Mouse (Mus musculus): ENCODE data around the gene Epyc.

Gene Epyc

GRCm38 (mm10) chr10:97643768-97644167 lies at the start of gene Epyc:
Gene Epyc (plus strand): TSS chr10:97644068.
- DNase-seq = no peak

- no peak for DNase-seq
Observed at GRCm38 (mm10) chr10:97595680-97596079, 48.2 kb upstream of the Epyc start.

- DNase-seq = no peak
Observed at GRCm38 (mm10) chr10:97601744-97602143, 42.1 kb upstream of the Epyc start.

DNA sequence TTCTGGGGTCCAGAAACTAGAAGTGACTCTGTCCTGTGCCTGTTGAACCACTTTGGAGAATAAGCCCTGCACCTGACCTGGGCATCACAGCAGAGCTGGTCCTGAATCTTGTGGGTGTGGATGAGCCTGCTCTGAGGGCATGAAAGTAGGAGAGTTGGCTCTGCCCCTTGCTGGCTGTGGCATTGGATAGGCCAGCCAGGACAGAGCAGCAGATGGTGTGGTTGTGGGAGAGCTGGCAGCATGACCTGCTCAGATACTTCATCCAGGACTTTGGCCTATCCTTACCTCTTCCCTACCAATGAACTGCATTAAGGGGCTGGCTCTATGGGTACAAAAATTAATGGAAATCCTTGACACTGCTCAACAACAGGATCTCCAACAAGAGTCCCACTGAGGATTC lies 40.6 kb upstream of the Epyc start:
- DNase-seq = peak; percentile 81 to 90

DNA sequence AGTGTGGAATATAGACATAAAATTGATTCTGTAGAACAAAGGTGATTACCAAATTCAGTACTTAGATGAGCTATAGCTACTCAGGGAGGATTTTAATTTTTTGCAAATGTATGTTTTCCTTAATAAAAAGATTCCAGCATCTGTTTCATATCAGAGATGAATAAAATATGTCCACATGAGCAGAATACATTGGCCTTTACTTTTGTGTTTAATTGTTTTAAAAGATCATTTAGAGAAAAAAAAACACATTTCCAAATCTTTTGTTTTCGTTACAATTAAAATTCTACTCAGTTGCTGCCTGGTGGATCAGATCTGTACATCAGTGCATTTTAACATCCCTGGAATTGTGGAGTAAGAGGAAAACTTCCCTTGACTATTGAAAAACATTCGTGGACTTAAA lies 37.3 kb upstream of the Epyc start, which contains the start of gene Kera:
Kera (plus strand) TSS at position 301 of the 400 bp plus-strand sequence.
- DNase-seq = no peak

DNA sequence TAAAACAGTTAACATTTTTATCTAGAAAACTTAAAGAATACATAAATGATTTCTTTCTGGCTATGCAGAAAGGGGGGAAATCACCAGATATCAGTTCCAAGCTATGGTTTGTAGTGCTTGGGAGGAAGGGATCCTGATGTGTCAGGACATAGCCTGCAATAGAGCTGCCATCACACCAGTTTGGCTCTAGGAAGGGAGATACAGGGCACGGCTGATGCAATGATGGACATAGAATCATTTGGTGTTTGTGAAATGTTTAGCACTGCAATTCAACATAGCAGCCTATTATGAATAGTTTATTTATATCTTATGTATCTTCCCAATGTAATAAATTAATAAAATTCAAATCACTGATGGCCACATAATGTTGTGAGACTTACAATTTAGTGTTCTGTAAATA lies 21.5 kb upstream of the Epyc start:
- DNase-seq = no peak

DNA sequence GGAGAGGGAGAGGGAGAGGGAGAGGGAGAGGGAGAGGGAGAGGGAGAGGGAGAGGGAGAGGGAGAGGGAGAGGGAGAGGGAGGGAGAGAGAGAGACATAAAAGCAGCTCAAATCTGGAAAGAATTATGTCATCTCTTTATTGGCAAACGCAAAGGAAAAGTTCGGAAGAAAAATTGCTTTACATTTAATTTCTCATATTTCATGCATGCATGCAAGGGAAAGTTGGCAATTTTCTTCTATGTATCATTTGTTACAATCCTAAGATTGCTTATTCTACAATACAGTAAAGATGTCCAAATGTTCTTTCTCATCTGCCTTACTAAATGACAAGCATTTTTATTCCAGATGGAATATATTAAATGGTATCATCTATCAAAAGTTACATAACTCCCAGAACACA lies 19.5 kb upstream of the Epyc start:
- DNase-seq = no peak

DNA sequence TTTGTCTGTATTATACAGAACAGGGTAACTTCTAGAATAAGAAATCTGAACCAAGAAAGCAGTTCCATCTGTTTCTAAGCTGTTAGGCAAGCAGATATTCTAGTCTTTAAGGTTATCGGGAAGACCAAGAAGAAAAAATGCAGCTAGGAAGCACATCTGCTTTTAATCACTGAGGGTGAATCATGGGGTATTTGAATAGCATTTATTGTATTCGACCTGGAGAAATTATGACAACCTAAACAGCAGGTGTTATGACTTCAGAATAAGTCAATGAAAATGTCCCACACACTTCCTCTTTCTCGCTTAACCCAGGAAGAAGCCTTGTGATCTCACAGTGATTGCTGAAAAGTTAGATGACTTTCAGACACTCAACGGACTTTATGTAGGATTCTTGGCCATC lies 18.8 kb upstream of the Epyc start:
- no peak for DNase-seq

DNA sequence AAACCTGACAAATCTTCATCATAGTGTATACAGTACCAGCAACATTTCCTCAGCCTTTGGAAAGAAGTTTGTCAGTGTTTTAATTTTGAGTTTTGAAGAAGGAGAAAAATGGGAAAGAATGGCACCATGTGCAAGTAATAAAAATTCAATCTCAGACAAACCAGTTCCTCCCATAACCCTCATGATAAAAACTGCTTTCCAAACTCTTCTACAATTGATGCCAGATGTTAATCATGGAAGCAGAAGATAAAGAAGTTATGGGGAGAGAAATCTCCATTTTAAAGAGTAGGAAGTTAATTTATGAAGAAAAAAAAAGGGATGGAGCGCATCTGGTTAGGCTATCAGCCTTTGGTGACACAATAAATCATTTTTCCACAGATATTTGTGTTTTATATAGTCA lies 17.3 kb upstream of the Epyc start:
- DNase-seq = no peak

DNA sequence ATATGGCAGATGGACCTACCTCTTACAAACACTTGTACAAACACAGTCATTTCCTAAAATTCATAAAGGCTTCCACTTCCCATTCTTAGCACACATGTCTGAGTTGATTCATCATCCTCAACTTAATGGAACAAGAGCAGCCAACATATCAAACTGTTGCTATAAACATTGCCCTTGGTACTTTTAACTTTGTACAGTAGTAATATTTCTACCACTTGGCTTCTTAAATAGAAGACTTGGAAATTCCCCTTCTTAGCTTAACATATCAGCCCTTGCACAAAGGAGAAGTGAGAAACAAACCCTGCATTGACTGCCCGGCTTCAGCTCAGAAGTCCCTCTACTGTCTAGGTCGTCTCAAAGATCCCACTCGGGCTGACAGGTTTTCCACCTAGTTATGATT lies 12.8 kb upstream of the Epyc start:
- DNase-seq = no peak

DNA sequence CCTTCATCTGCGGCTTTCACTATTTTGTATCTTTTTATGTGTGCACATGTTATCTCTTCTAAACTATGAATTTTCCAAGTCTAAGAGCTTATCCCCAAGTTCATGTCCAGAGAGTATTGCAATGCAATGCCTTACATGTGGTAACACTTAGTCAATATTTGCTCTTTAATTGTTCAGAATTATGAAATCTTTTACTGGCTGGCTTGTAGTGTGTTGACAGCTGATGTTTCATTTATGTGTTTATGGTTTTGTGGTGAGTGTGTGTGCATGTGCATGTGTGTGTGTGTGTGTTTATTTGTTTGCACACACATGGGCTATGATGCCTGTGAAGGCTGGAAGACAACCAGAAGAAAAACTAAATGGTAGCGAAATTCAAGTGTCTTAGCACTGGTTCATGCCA lies 1.9 kb upstream of the Epyc start:
- no peak for DNase-seq

GRCm38 (mm10) chr10:97650334-97650733 lies 6.5 kb downstream of the Epyc start:
- DNase-seq = no peak

DNA sequence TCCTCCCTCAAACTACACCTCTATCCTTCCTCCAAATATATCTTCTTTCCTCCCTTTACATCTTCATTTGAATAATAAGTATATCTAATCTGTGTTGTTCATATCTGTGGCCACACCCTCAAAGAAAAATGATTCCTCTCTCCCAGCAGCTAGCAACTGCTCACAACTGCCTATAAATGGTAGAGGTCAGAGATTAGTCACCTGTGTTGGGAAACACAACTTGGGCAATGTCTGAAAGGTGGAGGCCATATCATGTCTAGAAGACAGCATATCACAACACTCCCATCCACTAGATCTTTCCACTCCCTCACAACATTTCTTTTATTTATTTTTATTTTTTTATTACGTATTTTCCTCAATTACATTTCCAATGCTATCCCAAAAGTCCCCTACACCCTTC lies 15.6 kb downstream of the Epyc start:
- no peak for DNase-seq

- DNase-seq = no peak
Observed at GRCm38 (mm10) chr10:97668656-97669055, 24.8 kb downstream of the Epyc start.

GRCm38 (mm10) chr10:97670202-97670601 lies 26.3 kb downstream of the Epyc start:
- DNase-seq = peak; percentile 25 to 35

DNA sequence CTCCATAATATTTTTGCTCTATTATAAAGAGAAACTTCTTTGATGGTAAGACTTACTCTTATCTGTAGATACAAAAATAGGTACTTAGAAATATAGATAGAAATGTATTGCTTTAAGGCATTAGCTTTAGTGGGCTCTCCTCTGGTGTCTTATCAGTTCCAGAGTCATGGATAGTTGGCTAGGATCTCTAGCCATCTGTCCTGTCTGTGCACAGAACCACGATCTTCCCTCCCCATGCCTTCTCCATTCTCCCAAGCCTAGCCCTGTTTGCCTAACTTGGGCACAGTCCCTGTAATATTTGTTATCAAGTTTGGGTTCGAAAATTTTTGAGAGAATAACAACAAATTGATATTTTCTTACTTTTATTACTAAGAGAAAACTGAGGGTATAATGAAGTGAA lies 29.4 kb downstream of the Epyc start:
- no peak for DNase-seq

- DNase-seq = no peak
Observed at GRCm38 (mm10) chr10:97682981-97683380, 39.1 kb downstream of the Epyc start.

- no peak for DNase-seq
Observed at GRCm38 (mm10) chr10:97687198-97687597, 43.3 kb downstream of the Epyc start.

- DNase-seq = no peak
Observed at GRCm38 (mm10) chr10:97689425-97689824, 45.6 kb downstream of the Epyc start.

- DNase-seq = no peak
Observed at GRCm38 (mm10) chr10:97692913-97693312, 49.0 kb downstream of the Epyc start, which contains the start of gene Ccer1. Gene Ccer1 (plus strand): TSS chr10:97693059.

- no peak for DNase-seq
Observed at GRCm38 (mm10) chr10:97693398-97694135, 49.7 kb downstream of the Epyc start.

GRCm38 (mm10) chr10:97702321-97702720 lies 58.5 kb downstream of the Epyc start:
- no peak for DNase-seq

DNA sequence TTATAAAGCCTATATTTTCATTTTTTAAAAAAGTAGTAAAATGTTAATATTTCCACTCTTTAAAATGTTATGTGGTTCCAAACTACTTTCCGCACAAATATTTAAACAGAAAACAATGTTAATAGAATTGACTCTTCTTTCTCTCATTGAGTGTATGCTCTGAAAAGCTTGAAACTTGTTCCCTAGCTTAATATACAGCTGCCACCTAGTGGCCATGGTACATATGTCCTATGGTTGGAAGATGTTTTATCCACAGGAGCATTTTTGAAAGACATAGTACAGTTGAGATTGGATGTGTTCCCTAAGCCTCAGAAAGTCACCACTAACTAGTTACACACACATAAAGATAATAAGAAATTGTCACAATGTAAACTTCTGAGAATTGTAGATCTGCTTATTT lies 60.7 kb downstream of the Epyc start:
- DNase-seq = peak; percentile 47 to 51

DNA sequence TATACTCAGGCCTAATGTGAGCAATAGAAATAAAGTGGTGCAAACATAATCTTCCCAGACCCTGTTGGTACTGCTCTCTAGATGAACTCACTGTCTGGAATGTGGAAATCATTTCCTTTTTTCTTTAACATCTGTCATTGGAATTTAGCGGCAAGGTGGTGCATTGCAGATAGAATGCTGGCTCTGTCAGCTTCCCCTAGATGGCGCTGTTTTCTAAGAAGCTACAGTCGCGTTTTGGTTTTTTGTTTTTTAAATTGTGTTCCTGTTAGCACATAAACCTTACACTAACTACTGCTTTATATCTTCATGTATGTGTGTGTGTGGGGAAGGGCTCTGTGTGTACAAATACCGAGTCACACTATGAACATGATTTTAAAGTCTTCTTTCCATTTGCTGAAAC lies 68.8 kb downstream of the Epyc start:
- DNase-seq = peak; percentile 20 to 43

DNA sequence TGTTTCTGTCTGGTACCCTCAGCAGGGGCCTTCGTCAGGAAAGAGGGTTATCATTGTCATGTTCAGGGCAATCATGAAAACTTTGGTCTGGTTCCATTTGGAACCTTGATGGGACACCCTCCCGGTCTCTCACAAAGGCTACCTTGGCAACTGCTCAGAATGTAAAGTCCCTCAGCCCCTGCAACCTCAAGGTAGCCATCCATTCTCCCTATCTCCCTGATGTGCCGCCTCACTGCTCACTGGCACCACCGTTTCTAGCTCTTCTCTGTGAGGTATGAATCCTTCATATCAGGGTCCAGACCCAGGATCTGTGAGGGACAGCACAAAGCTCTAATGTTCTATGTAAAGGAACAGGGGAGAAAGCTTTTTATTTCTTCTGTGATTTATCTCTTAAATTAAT lies 70.7 kb downstream of the Epyc start:
- no peak for DNase-seq
